Comparison of ENCODE assay signal across 8 mouse cellular contexts in the genomic region with DNA sequence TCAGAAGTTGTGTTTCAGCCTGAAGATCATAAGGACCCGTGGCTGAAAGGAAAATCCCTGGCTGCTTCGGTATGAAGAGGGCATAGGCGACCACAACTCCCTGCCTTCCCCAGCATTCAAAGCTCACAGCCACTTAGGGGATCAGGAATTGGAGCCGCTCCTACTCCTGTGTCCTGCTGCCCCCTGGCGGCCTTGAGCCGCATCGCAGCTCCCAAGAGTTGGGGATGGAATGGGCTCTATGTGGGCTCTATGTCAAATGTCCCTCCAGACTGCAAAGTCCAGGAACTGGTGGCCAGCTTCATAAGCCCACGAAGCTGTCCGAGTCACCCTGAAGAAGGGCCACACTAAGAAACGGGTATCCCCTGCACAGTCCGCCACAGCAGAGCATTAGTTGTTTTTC. TPM values are rescaled to one million over a fixed set of nuclear protein-coding genes. Genes with fewer than 3 reads are reported as not detected.
DNase-seq lines count a peak whose midpoint lies in the region; ATAC-seq and TF ChIP-seq lines count a peak whose summit lies in the region.

No protein-coding gene starts in this region.

- peaks cover 18% of the 10 kb centered on the region for H3K4me1 ChIP-seq in E14TG2a.4 (replicated peaks; ENCODE audit: low read depth, low read length)
- no peaks in the 10 kb centered on the region for H3K4me1 ChIP-seq in forebrain, embryonic 10.5 days
- no peaks in the 10 kb centered on the region for H3K4me1 ChIP-seq in lung, embryonic 14.5 days (ENCODE audit: insufficient read depth)

- H3K27ac ChIP-seq in forebrain, embryonic 10.5 days = no peak overlapping the region
- no peak overlapping the region for H3K27ac ChIP-seq in lung, embryonic 14.5 days (ENCODE audit: low read depth)

- ATAC-seq in lung, embryonic 14.5 days (ENCODE audit: insufficient read depth) = peak; percentile 58; the same call in 1 of the 2 replicates
- peak; percentile 77 for ATAC-seq in neutrophil, adult 5-6 weeks (ENCODE audit: extremely low read depth, insufficient number of reproducible peaks, low FRiP score, poor library complexity, severe bottlenecking)

- no peak overlapping the region for H3K4me3 ChIP-seq in E14TG2a.4 (replicated peaks; ENCODE audit: low read length)
- no peak overlapping the region for H3K4me3 ChIP-seq in forebrain, embryonic 10.5 days
- no peak overlapping the region for H3K4me3 ChIP-seq in lung, embryonic 14.5 days (ENCODE audit: low read depth, low read length)

- H3K9ac ChIP-seq in lung, embryonic 14.5 days = no peak overlapping the region

- peak; percentile 79 for DNase-seq in c-Kit-positive CD71-negative TER-119-negative erythroid progenitor cells, embryonic 14.5 days (ENCODE audit: low read depth)
- peak; percentile 82 for DNase-seq in forebrain, embryonic 10.5 days (ENCODE audit: extremely low spot score, low spot score)
- peak; percentile 68 for DNase-seq in heart, postnatal 25 days (ENCODE audit: low spot score)
- DNase-seq in layer of hippocampus, adult 11-12 months (ENCODE audit: low spot score) = peak; percentile 90
- peak; percentile 88 for DNase-seq in lung, embryonic 14.5 days
- DNase-seq in testis, postnatal 14 days (ENCODE audit: low spot score) = peak; percentile 83

- H3K36me3 ChIP-seq in E14TG2a.4 (ENCODE audit: insufficient read depth, low read length) = no peaks in the 10 kb centered on the region
- no peaks in the 10 kb centered on the region for H3K36me3 ChIP-seq in forebrain, embryonic 10.5 days (replicated peaks)
- no peaks in the 10 kb centered on the region for H3K36me3 ChIP-seq in lung, embryonic 14.5 days (ENCODE audit: insufficient read depth)

- no peak overlapping the region for H3K4me2 ChIP-seq in lung, embryonic 14.5 days

- peak; percentile 94 for TF ChIP-seq CTCF in E14TG2a.4 (conservative IDR thresholded peaks at IDR 0.05; ENCODE audit: low read length)
- peak; percentile 96 for TF ChIP-seq CTCF in lung, embryonic 14.5 days (IDR thresholded peaks at IDR 0.05; ENCODE audit: low read depth)

- H3K9me3 ChIP-seq in E14TG2a.4 (ENCODE audit: low read length) = no peaks in the 10 kb centered on the region
- H3K9me3 ChIP-seq in forebrain, embryonic 10.5 days = no peaks in the 10 kb centered on the region
- H3K9me3 ChIP-seq in lung, embryonic 14.5 days (ENCODE audit: low read depth, low read length) = no peaks in the 10 kb centered on the region

- intact Hi-C loops in heart, postnatal 25 days (cut with DNase I) = loop anchor here (1.0 kb wide), 1 partner anchor 16 kb away; no protein-coding TSS in a partner anchor

- 8% methylated on average over 11 of the region's 11 CpGs for WGBS in forebrain, embryonic 10.5 days
- WGBS in lung, embryonic 14.5 days = 4% methylated on average over 11 of the region's 11 CpGs

- H3K27me3 ChIP-seq in E14TG2a.4 (ENCODE audit: insufficient read depth, low read length) = peaks cover 13% of the 10 kb centered on the region
- H3K27me3 ChIP-seq in forebrain, embryonic 10.5 days (ENCODE audit: poor library complexity, severe bottlenecking) = peaks cover 21% of the 10 kb centered on the region
- H3K27me3 ChIP-seq in lung, embryonic 14.5 days (ENCODE audit: insufficient read depth, low read length) = peaks cover 15% of the 10 kb centered on the region; the same call in 1 of the 2 replicates

RNA-seq across cellular contexts. Expression of a gene that starts 12.2 kb away (rescaled TPM):
- 57.8 and 58.6 TPM in 2 replicates for polyA plus RNA-seq in forebrain, embryonic 10.5 days (2016; fragmentation: Nextera tagmentation; extraction: Ambion mirVana)
- total RNA-seq in heart, postnatal 25 days (2021) = 10 to 100 TPM; 84.3 to 89.6 TPM
- 69.7 and 73.2 TPM in 2 replicates for polyA plus RNA-seq in lung, embryonic 14.5 days (2014; fragmentation: Nextera tagmentation; extraction: Ambion mirVana)
- 2,114 and 2,381 TPM in 2 replicates for total RNA-seq in neutrophil, adult 5-6 weeks (2017)

RNA-seq across cellular contexts. Expression of a gene that starts 33.2 kb away (rescaled TPM):
- 757 and 759 TPM in 2 replicates for polyA plus RNA-seq in forebrain, embryonic 10.5 days (2016; fragmentation: Nextera tagmentation; extraction: Ambion mirVana)
- total RNA-seq in heart, postnatal 25 days (2021) = 10 to 100 TPM; 89.2 to 99.4 TPM
- 529 and 569 TPM in 2 replicates for polyA plus RNA-seq in lung, embryonic 14.5 days (2014; fragmentation: Nextera tagmentation; extraction: Ambion mirVana)
- 156 and 158 TPM in 2 replicates for total RNA-seq in neutrophil, adult 5-6 weeks (2017)

RNA-seq across cellular contexts. Expression of a gene that starts 39.2 kb away (rescaled TPM):
- polyA plus RNA-seq in forebrain, embryonic 10.5 days (2016; fragmentation: Nextera tagmentation; extraction: Ambion mirVana) = 10.0 and 11.5 TPM in 2 replicates
- total RNA-seq in heart, postnatal 25 days (2021) = 1 to 10 TPM; 8.2 to 8.7 TPM
- 3.0 and 4.5 TPM in 2 replicates for polyA plus RNA-seq in lung, embryonic 14.5 days (2014; fragmentation: Nextera tagmentation; extraction: Ambion mirVana)
- total RNA-seq in neutrophil, adult 5-6 weeks (2017) = 10.8 and 11.3 TPM in 2 replicates

RNA-seq across cellular contexts. Expression of a gene that starts 41.3 kb away (rescaled TPM):
- 7.0 and 7.7 TPM in 2 replicates for polyA plus RNA-seq in forebrain, embryonic 10.5 days (2016; fragmentation: Nextera tagmentation; extraction: Ambion mirVana)
- total RNA-seq in heart, postnatal 25 days (2021) = 1 to 10 TPM; 2.5 to 2.8 TPM
- 3.7 and 5.9 TPM in 2 replicates for polyA plus RNA-seq in lung, embryonic 14.5 days (2014; fragmentation: Nextera tagmentation; extraction: Ambion mirVana)
- total RNA-seq in neutrophil, adult 5-6 weeks (2017) = 5.0 and 6.5 TPM in 2 replicates

RNA-seq across cellular contexts. Expression of a gene that starts 45.4 kb away (rescaled TPM):
- polyA plus RNA-seq in forebrain, embryonic 10.5 days (2016; fragmentation: Nextera tagmentation; extraction: Ambion mirVana) = not detected in 2 replicates
- 1 to 10 TPM in 1 of 2 experiments, under 1 TPM in 1; 0.23 to 1.1 TPM for total RNA-seq in heart, postnatal 25 days (2021)
- polyA plus RNA-seq in lung, embryonic 14.5 days (2014; fragmentation: Nextera tagmentation; extraction: Ambion mirVana) = 1.0 and 1.1 TPM in 2 replicates
- 0.12 TPM in 1 of 2 replicates, not detected in the other for total RNA-seq in neutrophil, adult 5-6 weeks (2017)

Comparison
In these comparisons a context has a peak if more than half of its experiments do, and no peak if none do; other contexts are left out.
1. RNA of a gene that starts 12.2 kb away (total RNA-seq): 2,114 to 2,381 TPM in neutrophil, adult 5-6 weeks; 84.3 to 89.6 TPM in heart, postnatal 25 days; every median in the first group is over 10 times any median in the second.
2. Peak in every context shown above with its lines, with median percentiles within 50 percentile points of each other: DNase-seq.